Mouse (Mus musculus): ENCODE measurements at regions not wholly inside any gene's neighbourhood (a gene's known extent, or its start where the extent isn't known, plus 50 kb on each side); places are given as distances from the start of the nearest gene placed in this dataset.

- no peak for DNase-seq (ENCODE audit: low read depth)
These were observed 156.7 kb upstream of the Tmtc1 start for GRCm38 (mm10) chr6:148600934-148601333.

- DNase-seq (ENCODE audit: low read depth), result no peak
These were observed 155.3 kb upstream of the Tmtc1 start for GRCm38 (mm10) chr6:148599473-148599872.

- DNase-seq (ENCODE audit: low read depth), result no peak
These were observed 154.7 kb upstream of the Tmtc1 start for GRCm38 (mm10) chr6:148598746-148599337.

- no peak for DNase-seq (ENCODE audit: low read depth)
These were observed 151.0 kb upstream of the Tmtc1 start for GRCm38 (mm10) chr6:148595009-148595770.

DNA sequence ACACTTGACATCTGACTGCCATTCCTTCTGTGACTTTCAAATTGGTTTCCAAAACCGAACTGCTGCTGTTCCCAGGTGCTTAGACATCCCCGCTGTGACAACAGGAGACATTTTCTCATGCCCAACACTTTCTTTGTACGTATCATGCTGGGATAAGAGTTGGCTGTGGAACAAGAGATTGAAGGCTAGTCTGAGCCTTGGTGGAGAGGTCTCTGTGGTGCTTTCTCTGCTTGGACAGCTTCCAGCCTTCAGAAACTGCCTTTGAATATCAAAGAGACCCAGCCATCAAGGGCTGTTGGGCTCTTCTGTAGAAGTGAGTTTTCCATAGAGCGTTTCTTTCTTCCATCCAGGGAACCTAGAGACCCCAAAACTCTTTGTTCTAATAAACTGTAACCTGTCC is 144.8 kb upstream of the Tmtc1 start:
- DNase-seq (ENCODE audit: low read depth), result no peak

GRCm38 (mm10) chr6:148586439-148587321 is 142.5 kb upstream of the Tmtc1 start:
- DNase-seq (ENCODE audit: low read depth), result no peak

GRCm38 (mm10) chr6:148584126-148584525 is 139.9 kb upstream of the Tmtc1 start:
- no peak for DNase-seq (ENCODE audit: low read depth)

- no peak for DNase-seq (ENCODE audit: low read depth)
These were observed 134.1 kb upstream of the Tmtc1 start for GRCm38 (mm10) chr6:148578281-148578680.

DNA sequence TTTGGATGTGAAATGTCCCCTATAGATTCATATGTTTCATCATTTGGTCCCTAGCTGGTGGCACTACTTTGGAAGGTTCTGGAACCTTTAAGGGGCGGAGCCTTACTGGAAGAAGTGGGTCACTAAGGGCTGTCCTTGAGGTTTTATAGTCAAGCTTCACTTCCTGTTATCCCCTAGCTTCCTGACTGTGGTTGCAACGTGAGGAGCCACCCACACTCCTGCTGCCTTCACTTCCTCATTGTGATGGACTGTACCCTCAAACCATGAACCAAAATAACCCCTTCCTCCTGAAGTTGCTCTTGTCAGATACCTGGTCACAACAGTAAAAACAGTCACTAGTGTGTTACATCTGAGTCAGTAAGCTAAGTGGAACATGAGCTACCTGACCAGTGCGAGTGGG is 133.5 kb upstream of the Tmtc1 start:
- DNase-seq (ENCODE audit: low read depth), result no peak

DNA sequence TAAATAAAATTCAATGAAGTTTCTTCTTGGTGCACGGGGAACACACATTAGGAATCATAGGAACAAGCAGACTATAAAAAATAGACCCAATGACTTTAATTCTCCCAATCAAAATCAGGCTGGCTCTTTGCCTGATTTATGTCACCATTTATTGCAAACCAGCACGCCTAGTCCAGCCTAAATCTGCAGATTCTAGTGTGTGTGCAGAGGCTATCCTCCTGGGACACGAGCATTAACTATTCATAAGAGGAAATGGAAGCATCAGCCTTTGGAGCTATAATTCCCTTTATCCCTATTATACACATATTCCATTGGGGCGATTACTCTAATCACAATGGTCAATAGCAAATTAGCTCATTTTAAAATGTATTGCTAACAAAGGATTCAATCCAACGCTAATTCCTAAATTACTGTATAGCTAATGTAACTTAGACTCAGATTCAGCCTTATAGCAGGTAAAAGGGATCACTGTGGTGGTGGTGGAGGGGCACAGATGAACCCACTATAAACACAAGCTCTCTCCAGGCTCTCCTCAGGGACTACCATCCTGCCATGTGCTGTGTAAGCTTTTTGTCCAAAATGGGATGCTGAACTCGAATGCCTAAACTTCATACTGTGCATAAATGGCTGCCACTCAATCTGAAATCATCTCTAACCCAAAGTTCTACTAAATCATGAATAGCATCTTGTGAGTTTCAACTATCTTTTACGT is 130.7 kb upstream of the Tmtc1 start:
- no peak for DNase-seq (ENCODE audit: low read depth)

GRCm38 (mm10) chr6:148572201-148572600 is 128.0 kb upstream of the Tmtc1 start:
- DNase-seq (ENCODE audit: low read depth), result no peak

- DNase-seq (ENCODE audit: low read depth), result no peak
These were observed 127.5 kb upstream of the Tmtc1 start for GRCm38 (mm10) chr6:148571651-148572050.

DNA sequence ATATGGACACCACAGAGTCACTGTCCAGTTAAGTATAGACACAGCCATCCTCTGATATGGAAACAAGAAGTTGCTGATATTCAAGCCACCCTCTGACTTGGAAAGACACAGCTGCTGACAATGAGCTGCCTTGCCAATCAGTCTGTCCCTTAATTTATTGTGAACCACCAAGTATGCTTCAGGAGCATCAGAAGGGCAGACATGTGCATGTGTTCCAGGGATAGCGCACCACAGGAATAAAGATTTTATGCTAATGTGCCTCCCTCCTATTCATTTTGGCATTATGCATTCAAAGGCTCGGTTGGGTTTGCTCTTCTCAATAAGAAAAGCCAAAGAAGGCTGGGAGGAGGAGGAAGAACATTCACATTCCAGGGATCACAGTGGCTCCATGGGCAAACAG is 120.0 kb upstream of the Tmtc1 start:
- no peak for DNase-seq (ENCODE audit: low read depth)

- no peak for DNase-seq (ENCODE audit: low read depth)
These were observed 118.1 kb upstream of the Tmtc1 start for GRCm38 (mm10) chr6:148562206-148562708.

- DNase-seq (ENCODE audit: low read depth), result no peak
These were observed 112.3 kb upstream of the Tmtc1 start for GRCm38 (mm10) chr6:148556484-148556871.

- no peak for DNase-seq (ENCODE audit: low read depth)
These were observed 111.7 kb upstream of the Tmtc1 start for GRCm38 (mm10) chr6:148555651-148556483.

GRCm38 (mm10) chr6:148554463-148554862 is 110.3 kb upstream of the Tmtc1 start:
- no peak for DNase-seq (ENCODE audit: low read depth)

DNA sequence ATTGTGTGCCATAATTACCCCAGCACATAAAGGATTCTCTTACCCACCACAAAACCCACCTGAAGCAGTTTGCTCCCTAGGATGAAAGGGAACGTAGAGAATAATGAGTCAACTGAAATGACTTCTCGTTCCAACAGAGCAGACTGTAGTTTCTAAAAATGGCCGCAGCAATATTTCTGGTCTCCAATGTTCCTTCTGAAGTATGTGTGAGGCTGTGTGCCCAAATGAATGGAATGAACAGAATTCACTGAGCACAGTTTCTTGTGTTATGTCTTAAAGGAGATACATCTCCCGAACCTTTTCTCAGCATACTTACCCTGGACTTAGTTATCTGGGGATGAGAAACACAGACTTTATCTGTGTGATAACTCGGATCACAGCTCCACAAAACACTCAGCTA is 109.4 kb upstream of the Tmtc1 start:
- no peak for DNase-seq (ENCODE audit: low read depth)

DNA sequence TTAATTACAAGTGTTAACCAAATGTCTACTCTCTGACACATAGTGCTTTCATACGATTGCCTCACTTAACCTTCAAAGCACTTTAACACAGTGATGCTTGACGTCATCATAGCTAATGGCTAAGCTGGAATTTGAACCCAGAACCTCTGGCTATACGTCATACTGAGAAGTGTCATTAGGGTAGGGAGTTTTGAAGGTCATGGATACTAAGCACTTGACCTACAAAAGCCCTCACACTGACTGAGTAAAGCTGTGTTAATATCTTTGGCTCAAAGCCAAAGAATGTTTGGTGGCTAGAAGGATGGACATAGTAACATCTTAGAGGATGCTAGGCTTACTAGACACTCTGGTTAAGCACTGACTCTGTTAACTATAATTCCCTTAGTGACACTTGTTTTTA is 106.9 kb upstream of the Tmtc1 start:
- DNase-seq (ENCODE audit: low read depth), result no peak

DNA sequence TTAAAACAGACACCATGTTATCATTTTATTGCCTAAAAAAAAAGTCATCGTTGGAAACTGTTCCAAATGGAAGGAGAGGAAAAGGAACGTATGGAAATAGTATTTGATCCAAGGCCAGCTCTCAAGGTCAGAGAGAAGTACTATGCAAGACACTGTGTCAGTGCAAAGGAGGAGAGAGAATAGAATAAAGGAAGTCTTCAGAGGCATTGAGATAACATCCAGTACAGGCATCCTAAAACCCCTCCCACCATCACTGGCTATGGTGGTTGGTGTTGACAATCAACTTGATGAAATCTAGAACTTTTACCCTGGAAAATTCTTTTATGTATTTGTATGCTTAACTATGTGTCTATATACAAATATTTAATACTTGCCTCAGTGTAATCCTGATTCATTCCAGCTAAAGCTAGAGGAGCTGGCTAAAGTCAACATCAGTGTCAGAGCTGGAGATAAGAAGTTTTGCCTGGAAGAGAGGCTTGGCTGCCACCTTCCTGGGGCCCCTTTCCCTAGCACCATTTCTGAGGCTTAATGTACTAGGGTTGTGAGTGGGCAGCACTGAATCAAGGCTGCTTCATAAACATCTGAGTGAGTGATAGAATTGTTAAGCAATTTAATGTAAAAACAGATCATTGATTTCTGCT is 104.1 kb upstream of the Tmtc1 start:
- no peak for DNase-seq (ENCODE audit: low read depth)

GRCm38 (mm10) chr6:148543047-148543446 is 98.9 kb upstream of the Tmtc1 start:
- no peak for DNase-seq (ENCODE audit: low read depth)

Data from naive thymus-derived CD4-positive, alpha-beta T cell, adult 2 months (primary cell).